Mouse (Mus musculus): Measurements from ENCODE around the gene Tbc1d22a. TPM values are rescaled to one million over a fixed set of nuclear protein-coding genes. Genes with fewer than 3 reads are reported as not detected.
"Not testable (repeated sequence)": the region's sequence is repeated elsewhere in the genome, so short reads cannot be mapped to it uniquely, and the experiment has no call there.

The Tbc1d22a gene
- polyA plus RNA-seq, 1 experiment from 2014 or later: 13.7 TPM

GRCm38 (mm10) chr15:86194676-86195453, 19.4 kb upstream of the Tbc1d22a start:
- not testable (repeated sequence) for H3K4me1 ChIP-seq; H3K4me3 ChIP-seq; H3K9ac ChIP-seq (replicated peaks); H3K4me2 ChIP-seq (replicated peaks); H3K27ac ChIP-seq (replicated peaks); H3K36me3 ChIP-seq; H3K9me3 ChIP-seq; H3K27me3 ChIP-seq
- ATAC-seq (ENCODE audit: low FRiP score, low read depth): peak; percentile 92
- WGBS: 74% methylated on average over 55 of the region's 55 CpGs

GRCm38 (mm10) chr15:86199052-86199451, 15.2 kb upstream of the Tbc1d22a start:
- WGBS: 85% methylated on average over 5 of the region's 5 CpGs
- no peak for ATAC-seq (ENCODE audit: low FRiP score, low read depth)
- Histone ChIP-seq H3K27me3 (peaks cover 8% of the 10 kb centered on the region; the same call in 1 of the 2 replicates), H3K9ac (replicated peaks) (no peak overlapping the region), H3K4me1 (0 out of 2 replicates have a peak, but pooled peaks cover 2% of the 10 kb centered on the region), H3K4me3 (no peak overlapping the region), H3K36me3 (no peaks in the 10 kb centered on the region), H3K4me2 (replicated peaks) (no peak overlapping the region), H3K27ac (replicated peaks) (no peak overlapping the region), H3K9me3 (no peaks in the 10 kb centered on the region)

GRCm38 (mm10) chr15:86199482-86199881, 14.8 kb upstream of the Tbc1d22a start:
- H3K4me2 ChIP-seq (replicated peaks): no peak overlapping the region
- H3K9ac ChIP-seq (replicated peaks): no peak overlapping the region
- no peaks in the 10 kb centered on the region for H3K9me3 ChIP-seq
- 0 out of 2 replicates have a peak, but pooled peaks cover 2% of the 10 kb centered on the region for H3K4me1 ChIP-seq
- no peak overlapping the region for H3K4me3 ChIP-seq
- no peak for ATAC-seq (ENCODE audit: low FRiP score, low read depth)
- H3K27me3 ChIP-seq: peaks cover 8% of the 10 kb centered on the region; the same call in 1 of the 2 replicates
- WGBS: 75% methylated on average over 4 of the region's 4 CpGs
- H3K27ac ChIP-seq (replicated peaks): no peak overlapping the region
- H3K36me3 ChIP-seq: no peaks in the 10 kb centered on the region

GRCm38 (mm10) chr15:86200169-86200568, 14.1 kb upstream of the Tbc1d22a start:
- H3K9me3 ChIP-seq: no peaks in the 10 kb centered on the region
- H3K9ac ChIP-seq (replicated peaks): no peak overlapping the region
- no peak overlapping the region for H3K4me3 ChIP-seq
- H3K36me3 ChIP-seq: no peaks in the 10 kb centered on the region
- ATAC-seq (ENCODE audit: low FRiP score, low read depth): no peak
- peaks cover 8% of the 10 kb centered on the region; the same call in 1 of the 2 replicates for H3K27me3 ChIP-seq
- WGBS: 66% methylated on average over 4 of the region's 4 CpGs
- H3K4me1 ChIP-seq: 0 out of 2 replicates have a peak, but pooled peaks cover 2% of the 10 kb centered on the region
- no peak overlapping the region for H3K4me2 ChIP-seq (replicated peaks)
- no peak overlapping the region for H3K27ac ChIP-seq (replicated peaks)

GRCm38 (mm10) chr15:86201095-86201494, 13.2 kb upstream of the Tbc1d22a start:
- no peak overlapping the region for H3K4me2 ChIP-seq (replicated peaks)
- H3K4me1 ChIP-seq: 0 out of 2 replicates have a peak, but pooled peaks cover 2% of the 10 kb centered on the region
- no peak for ATAC-seq (ENCODE audit: low FRiP score, low read depth)
- H3K27me3 ChIP-seq: peaks cover 8% of the 10 kb centered on the region; the same call in 1 of the 2 replicates
- H3K9me3 ChIP-seq: no peaks in the 10 kb centered on the region
- H3K4me3 ChIP-seq: no peak overlapping the region
- H3K27ac ChIP-seq (replicated peaks): no peak overlapping the region
- H3K36me3 ChIP-seq: no peaks in the 10 kb centered on the region
- 44% methylated on average over 4 of the region's 4 CpGs for WGBS
- no peak overlapping the region for H3K9ac ChIP-seq (replicated peaks)

- H3K36me3 ChIP-seq: no peaks in the 10 kb centered on the region
- no peaks in the 10 kb centered on the region for H3K9me3 ChIP-seq
- H3K4me2 ChIP-seq (replicated peaks): no peak overlapping the region
- H3K4me1 ChIP-seq: 0 out of 2 replicates have a peak, but pooled peaks cover 2% of the 10 kb centered on the region
- H3K27ac ChIP-seq (replicated peaks): no peak overlapping the region
- H3K9ac ChIP-seq (replicated peaks): no peak overlapping the region
- 66% methylated on average over 9 of the region's 9 CpGs for WGBS
- no peak for ATAC-seq (ENCODE audit: low FRiP score, low read depth)
- H3K27me3 ChIP-seq: peaks cover 8% of the 10 kb centered on the region; the same call in 1 of the 2 replicates
- H3K4me3 ChIP-seq: no peak overlapping the region
Observed at GRCm38 (mm10) chr15:86201696-86202330, 12.4 kb upstream of the Tbc1d22a start.

GRCm38 (mm10) chr15:86202640-86203039, 11.6 kb upstream of the Tbc1d22a start:
- Histone ChIP-seq H3K4me1 (0 out of 2 replicates have a peak, but pooled peaks cover 2% of the 10 kb centered on the region), H3K4me2 (replicated peaks) (no peak overlapping the region), H3K27ac (replicated peaks) (no peak overlapping the region), H3K4me3 (no peak overlapping the region), H3K9ac (replicated peaks) (no peak overlapping the region), H3K27me3 (peaks cover 8% of the 10 kb centered on the region; the same call in 1 of the 2 replicates), H3K36me3 (no peaks in the 10 kb centered on the region), H3K9me3 (no peaks in the 10 kb centered on the region)
- no peak for ATAC-seq (ENCODE audit: low FRiP score, low read depth)
- 57% methylated on average over 6 of the region's 6 CpGs for WGBS

GRCm38 (mm10) chr15:86203292-86203793, 10.9 kb upstream of the Tbc1d22a start:
- no peak overlapping the region for H3K9ac ChIP-seq (replicated peaks)
- no peak for ATAC-seq (ENCODE audit: low FRiP score, low read depth)
- 80% methylated on average over 7 of the region's 7 CpGs for WGBS
- no peak overlapping the region for H3K27ac ChIP-seq (replicated peaks)
- no peaks in the 10 kb centered on the region for H3K9me3 ChIP-seq
- 0 out of 2 replicates have a peak, but pooled peaks cover 2% of the 10 kb centered on the region for H3K4me1 ChIP-seq
- H3K4me3 ChIP-seq: no peak overlapping the region
- H3K36me3 ChIP-seq: no peaks in the 10 kb centered on the region
- H3K27me3 ChIP-seq: peaks cover 8% of the 10 kb centered on the region; the same call in 1 of the 2 replicates
- no peak overlapping the region for H3K4me2 ChIP-seq (replicated peaks)

- Histone ChIP-seq H3K27me3 (peaks cover 8% of the 10 kb centered on the region; the same call in 1 of the 2 replicates), H3K36me3 (no peaks in the 10 kb centered on the region), H3K9ac (replicated peaks) (no peak overlapping the region), H3K27ac (replicated peaks) (no peak overlapping the region), H3K4me1 (0 out of 2 replicates have a peak, but pooled peaks cover 2% of the 10 kb centered on the region), H3K4me2 (replicated peaks) (no peak overlapping the region), H3K9me3 (no peaks in the 10 kb centered on the region), H3K4me3 (no peak overlapping the region)
- ATAC-seq (ENCODE audit: low FRiP score, low read depth): no peak
- WGBS: 48% methylated on average over 7 of the region's 7 CpGs
Observed at GRCm38 (mm10) chr15:86203942-86204561, 10.2 kb upstream of the Tbc1d22a start.

- no peaks in the 10 kb centered on the region for H3K36me3 ChIP-seq
- H3K4me2 ChIP-seq (replicated peaks): no peak overlapping the region
- no peak overlapping the region for H3K4me3 ChIP-seq
- H3K9ac ChIP-seq (replicated peaks): no peak overlapping the region
- WGBS: 45% methylated on average over 2 of the region's 2 CpGs
- 0 out of 2 replicates have a peak, but pooled peaks cover 2% of the 10 kb centered on the region for H3K4me1 ChIP-seq
- no peaks in the 10 kb centered on the region for H3K9me3 ChIP-seq
- peaks cover 8% of the 10 kb centered on the region; the same call in 1 of the 2 replicates for H3K27me3 ChIP-seq
- no peak for ATAC-seq (ENCODE audit: low FRiP score, low read depth)
- no peak overlapping the region for H3K27ac ChIP-seq (replicated peaks)
Observed at GRCm38 (mm10) chr15:86205300-86205699, 9.0 kb upstream of the Tbc1d22a start.

- Histone ChIP-seq H3K36me3 (no peaks in the 10 kb centered on the region), H3K27ac (replicated peaks) (no peak overlapping the region), H3K4me2 (replicated peaks) (no peak overlapping the region), H3K9me3 (no peaks in the 10 kb centered on the region), H3K4me1 (0 out of 2 replicates have a peak, but pooled peaks cover under 1% of the 10 kb centered on the region), H3K27me3 (peaks cover 8% of the 10 kb centered on the region; the same call in 1 of the 2 replicates), H3K9ac (replicated peaks) (no peak overlapping the region), H3K4me3 (no peak overlapping the region)
- no peak for ATAC-seq (ENCODE audit: low FRiP score, low read depth)
- WGBS: 76% methylated on average over 4 of the region's 4 CpGs
Observed at GRCm38 (mm10) chr15:86206385-86206784, 7.9 kb upstream of the Tbc1d22a start.
